Mouse (Mus musculus) erythroid progenitor cell, adult 5-6 weeks (primary cell): ENCODE measurements around the gene Ethe1. TPM values are rescaled to one million over a fixed set of nuclear protein-coding genes. Genes with fewer than 3 reads are reported as not detected.
A peak's percentile ranks its signal among the peaks of the same experiment; 100 is the strongest.

Source experiments
- ATAC-seq: replicated peaks from 2 replicates; pipeline ENCODE4 v1.8.0; 2016; ENCODE audit warnings: moderate number of reproducible peaks, mild to moderate bottlenecking, moderate TSS enrichment, inconsistent platforms; ENCODE audit not compliant: poor library complexity, low FRiP score, severe bottlenecking
- total RNA-seq, 2 experiments: library from RNA; stranded (forward) in 1 of 2; stranded (reverse) in 1 of 2; fragments of 150-400 nt in 1 of 2; fragments of 186-747, 209-891 nt in 1 of 2; gene quantifications; 2 replicates each; pipeline versions ENCODE4 v1.2.3 to v1.2.4; 2015 to 2017; ENCODE audit warnings: low replicate concordance in 2 of 2

The Ethe1 gene
- total RNA-seq (2015; ENCODE audit: low replicate concordance): 11.2 and 11.3 TPM in 2 replicates
- 6.8 and 9.2 TPM in 2 replicates for total RNA-seq (2017; ENCODE audit: low replicate concordance)

GRCm38 (mm10) chr7:24587330-24588105 is at the start of gene Ethe1, which contains the start of gene Zfp575:
TSS of gene Ethe1 (plus strand) at chr7:24587543.
TSS of gene Zfp575 (minus strand) at chr7:24587641.
- no peak for ATAC-seq

- no peak for ATAC-seq
Measured at GRCm38 (mm10) chr7:24537591-24537990, 49.8 kb upstream of the Ethe1 start.

GRCm38 (mm10) chr7:24538154-24538553 is 49.2 kb upstream of the Ethe1 start:
- ATAC-seq: no peak

GRCm38 (mm10) chr7:24538701-24539100 is 48.6 kb upstream of the Ethe1 start:
- no peak for ATAC-seq

- ATAC-seq: no peak
Measured at GRCm38 (mm10) chr7:24539686-24540085, 47.7 kb upstream of the Ethe1 start.

GRCm38 (mm10) chr7:24544506-24544905 is 42.8 kb upstream of the Ethe1 start:
- ATAC-seq: no peak

- no peak for ATAC-seq
Measured at GRCm38 (mm10) chr7:24546068-24546614, 41.2 kb upstream of the Ethe1 start, which contains the start of the genes Pinlyp and Xrcc1. TSS of gene Pinlyp (minus strand) at chr7:24546118. TSS of gene Xrcc1 (plus strand) at chr7:24546289.

GRCm38 (mm10) chr7:24546634-24547389 is 40.5 kb upstream of the Ethe1 start:
- ATAC-seq: peak; percentile 99

GRCm38 (mm10) chr7:24547534-24548036 is 39.8 kb upstream of the Ethe1 start:
- ATAC-seq: no peak

- ATAC-seq: no peak
Measured at GRCm38 (mm10) chr7:24551985-24552759, 35.2 kb upstream of the Ethe1 start.

GRCm38 (mm10) chr7:24555786-24556185 is 31.6 kb upstream of the Ethe1 start:
- no peak for ATAC-seq

- ATAC-seq: no peak
Measured at GRCm38 (mm10) chr7:24561450-24561849, 25.9 kb upstream of the Ethe1 start.

GRCm38 (mm10) chr7:24563191-24563836 is 24.0 kb upstream of the Ethe1 start:
- ATAC-seq: no peak

GRCm38 (mm10) chr7:24563837-24564206 is 23.5 kb upstream of the Ethe1 start:
- ATAC-seq: no peak

- peak; percentile 82 for ATAC-seq
Measured at GRCm38 (mm10) chr7:24564607-24565265, 22.6 kb upstream of the Ethe1 start.

- no peak for ATAC-seq
Measured at GRCm38 (mm10) chr7:24565627-24566026, 21.7 kb upstream of the Ethe1 start.

GRCm38 (mm10) chr7:24566206-24566605 is 21.1 kb upstream of the Ethe1 start:
- no peak for ATAC-seq

- ATAC-seq: no peak
Measured at GRCm38 (mm10) chr7:24568512-24568911, 18.8 kb upstream of the Ethe1 start.

GRCm38 (mm10) chr7:24571071-24571470 is 16.3 kb upstream of the Ethe1 start:
- no peak for ATAC-seq
